Mouse (Mus musculus) left cerebral cortex, adult 2 months (tissue): ENCODE data around the gene Prss23. TPM values are rescaled to one million over a fixed set of nuclear protein-coding genes. Genes with fewer than 3 reads are reported as not detected.

ENCODE experiments used
- DNase-seq, 2 experiments: peaks; one replicate each; pipeline ENCODE4 v3.0.0; 2021 to 2022; ENCODE audit warnings: low spot score in 2 of 2, mixed read lengths in 1 of 2; ENCODE audit errors: extremely low spot score in 1 of 2
- H3K27ac ChIP-seq: fragments of 200-600 bp; 2 replicates; pipeline ENCODE4 v1.8.1; 2022
- H3K4me3 ChIP-seq: fragments of 200-600 bp; 2 replicates; pipeline ENCODE4 v1.8.1; 2022
- CTCF ChIP-seq: fragments of 200-600 bp; IDR thresholded peaks from 2 replicates; pipeline ENCODE4 v1.8.1; 2022; ENCODE audit warnings: antibody characterized with exemption, mild to moderate bottlenecking, moderate library complexity
- intact Hi-C: fragments of 180-260 bp; cut with DNase I; formaldehyde crosslinking; loops from one replicate; pipeline ENCODE4 v1.15.1; 2025
- total RNA-seq, 2 experiments: library from RNA; stranded (reverse); gene quantifications; 2 replicates each; pipeline ENCODE4 v1.2.3; 2021

Gene Prss23
- total RNA-seq, 2 experiments from 2014 or later = 17.4 to 20.6 TPM

DNA sequence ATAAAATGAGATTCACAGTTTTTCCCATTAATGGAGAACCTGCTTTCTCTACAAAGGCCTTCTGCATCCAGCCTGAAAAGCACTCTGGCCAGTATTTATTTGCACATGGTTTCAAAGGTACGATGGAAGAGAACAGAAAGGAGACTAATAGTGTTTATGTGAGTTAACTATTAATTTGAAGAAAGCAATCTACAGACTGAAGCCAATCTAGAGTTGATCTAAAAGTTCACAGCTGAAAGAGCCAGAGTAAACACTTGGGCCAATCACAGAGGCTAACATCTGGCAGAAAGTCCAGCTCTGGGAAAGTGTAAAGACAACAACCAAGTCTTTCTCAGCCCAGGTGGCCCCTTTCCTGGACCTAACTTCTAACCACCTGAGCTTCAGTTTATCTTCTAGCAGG, 27.1 kb upstream of the Prss23 start:
- intact Hi-C loops = no loop called here

DNA sequence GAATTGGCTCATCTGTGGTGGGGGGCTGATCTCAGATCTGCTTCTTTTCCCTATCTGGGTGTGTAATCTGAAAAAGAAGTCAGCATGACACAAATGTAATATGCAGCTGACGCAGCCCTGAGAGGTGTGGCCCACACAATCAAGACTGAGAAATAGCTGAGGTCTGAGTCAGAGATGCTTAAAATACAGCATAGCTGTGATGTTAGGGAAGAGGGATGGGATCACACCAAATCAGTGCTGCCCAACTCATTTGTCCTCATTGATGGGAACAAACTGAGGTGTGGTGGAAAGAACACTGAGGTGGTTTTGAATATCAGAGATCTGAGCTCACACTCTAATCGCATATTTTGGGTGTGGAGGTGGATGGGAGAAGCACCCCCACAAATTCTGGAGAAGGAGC, 14.0 kb upstream of the Prss23 start:
- DNase-seq = no peak
- Histone ChIP-seq H3K27ac (peak overlapping the region; percentile 69), H3K4me3 (no peak overlapping the region)
- no peak for TF ChIP-seq CTCF
- intact Hi-C loops = no loop called here

More for the DNA sequence above, 27.1 kb upstream of the Prss23 start:
- no peak for DNase-seq
- no peak for TF ChIP-seq CTCF
- no peak overlapping the region for H3K27ac ChIP-seq
- H3K4me3 ChIP-seq = no peak overlapping the region

DNA sequence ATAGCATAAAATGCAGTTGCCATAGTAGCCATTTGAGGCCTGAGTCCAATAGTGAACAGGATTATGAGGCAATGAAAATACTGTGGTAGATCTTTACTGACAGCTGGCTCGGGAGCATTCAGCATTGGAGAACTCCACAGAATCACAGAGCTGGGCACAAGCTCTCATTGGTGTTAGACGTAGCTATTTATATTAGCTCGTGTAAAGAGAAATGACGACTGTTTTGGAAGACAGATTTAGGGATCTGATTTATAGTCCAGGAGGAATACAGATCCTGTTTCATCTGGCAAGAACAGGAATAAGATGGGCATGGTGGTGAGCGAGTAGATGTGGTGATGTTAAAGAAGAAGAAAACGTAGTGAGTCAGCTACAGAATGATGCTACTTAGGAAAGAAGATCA, 12.4 kb upstream of the Prss23 start:
- H3K27ac ChIP-seq = peak overlapping the region; percentile 8; the same call in 1 of the 2 replicates
- no peak overlapping the region for H3K4me3 ChIP-seq
- no peak for TF ChIP-seq CTCF
- intact Hi-C loops = no loop called here
- no peak for DNase-seq

DNA sequence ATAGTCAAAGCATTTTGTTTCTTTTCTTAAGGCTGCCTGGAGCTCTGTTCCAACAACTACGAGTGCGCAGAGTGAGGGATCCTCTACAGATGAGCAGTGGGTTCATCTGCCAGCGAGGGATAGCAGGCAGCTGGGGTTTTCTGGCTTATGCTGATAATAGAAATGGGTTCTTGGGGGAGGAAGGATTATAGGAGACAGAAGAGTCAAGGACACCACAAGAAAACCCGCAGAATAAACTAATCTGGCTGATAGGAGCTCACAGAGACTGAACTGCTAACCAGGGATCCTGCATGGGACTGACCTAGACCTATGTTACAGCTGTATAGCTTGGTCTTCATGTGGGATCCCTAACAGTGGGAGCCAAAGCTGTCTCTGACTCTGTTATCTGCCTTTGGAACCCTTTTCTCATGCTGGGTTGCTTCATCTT, 456 bp upstream of the Prss23 start:
- no peak for DNase-seq
- intact Hi-C loops = no loop called here
- TF ChIP-seq CTCF = no peak
- H3K4me3 ChIP-seq = no peak overlapping the region
- H3K27ac ChIP-seq = no peak overlapping the region

DNA sequence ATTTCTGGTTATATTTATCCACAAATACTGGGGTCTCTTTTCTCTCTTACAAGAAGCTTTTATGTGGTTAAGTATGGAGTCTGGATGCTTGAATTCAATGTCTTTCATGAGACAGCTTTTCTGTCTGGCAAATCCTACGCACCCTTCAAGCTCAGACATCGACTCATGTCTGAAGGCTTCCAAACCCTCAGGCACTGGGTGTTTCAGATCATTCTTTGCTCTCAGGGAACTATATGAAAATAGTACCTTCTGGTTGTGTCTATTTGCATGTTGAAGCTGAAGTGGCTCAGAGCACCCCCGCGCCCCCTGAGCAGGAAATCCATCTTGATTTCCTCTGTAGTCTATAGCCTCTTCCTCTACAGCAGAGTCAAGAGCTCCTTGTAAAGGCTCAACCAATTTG, 3.2 kb downstream of the Prss23 start:
- DNase-seq = no peak
- TF ChIP-seq CTCF = no peak
- intact Hi-C loops = no loop called here
- Histone ChIP-seq H3K4me3 (no peak overlapping the region), H3K27ac (no peak overlapping the region)

DNA sequence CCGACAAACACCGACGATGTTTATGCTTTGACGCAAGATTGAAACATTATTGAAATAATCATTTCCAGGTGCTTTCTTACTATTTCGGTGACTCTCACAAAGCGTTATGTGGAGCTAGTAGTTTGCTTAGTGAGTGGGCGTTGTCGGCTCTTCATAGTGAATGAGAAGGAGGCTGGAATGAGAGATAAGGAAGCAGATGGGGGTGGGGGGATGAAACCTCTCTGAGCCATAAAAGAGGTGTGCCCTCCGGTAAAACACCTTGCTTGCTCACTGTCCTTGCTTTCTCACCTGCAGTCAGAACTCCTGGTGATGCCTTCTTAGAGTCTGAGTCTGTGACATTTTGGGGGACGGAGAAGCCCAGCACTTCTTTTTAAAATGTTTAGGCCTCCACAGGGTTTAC, 4.8 kb downstream of the Prss23 start:
- TF ChIP-seq CTCF = no peak
- no peak overlapping the region for H3K27ac ChIP-seq
- intact Hi-C loops = no loop called here

DNA sequence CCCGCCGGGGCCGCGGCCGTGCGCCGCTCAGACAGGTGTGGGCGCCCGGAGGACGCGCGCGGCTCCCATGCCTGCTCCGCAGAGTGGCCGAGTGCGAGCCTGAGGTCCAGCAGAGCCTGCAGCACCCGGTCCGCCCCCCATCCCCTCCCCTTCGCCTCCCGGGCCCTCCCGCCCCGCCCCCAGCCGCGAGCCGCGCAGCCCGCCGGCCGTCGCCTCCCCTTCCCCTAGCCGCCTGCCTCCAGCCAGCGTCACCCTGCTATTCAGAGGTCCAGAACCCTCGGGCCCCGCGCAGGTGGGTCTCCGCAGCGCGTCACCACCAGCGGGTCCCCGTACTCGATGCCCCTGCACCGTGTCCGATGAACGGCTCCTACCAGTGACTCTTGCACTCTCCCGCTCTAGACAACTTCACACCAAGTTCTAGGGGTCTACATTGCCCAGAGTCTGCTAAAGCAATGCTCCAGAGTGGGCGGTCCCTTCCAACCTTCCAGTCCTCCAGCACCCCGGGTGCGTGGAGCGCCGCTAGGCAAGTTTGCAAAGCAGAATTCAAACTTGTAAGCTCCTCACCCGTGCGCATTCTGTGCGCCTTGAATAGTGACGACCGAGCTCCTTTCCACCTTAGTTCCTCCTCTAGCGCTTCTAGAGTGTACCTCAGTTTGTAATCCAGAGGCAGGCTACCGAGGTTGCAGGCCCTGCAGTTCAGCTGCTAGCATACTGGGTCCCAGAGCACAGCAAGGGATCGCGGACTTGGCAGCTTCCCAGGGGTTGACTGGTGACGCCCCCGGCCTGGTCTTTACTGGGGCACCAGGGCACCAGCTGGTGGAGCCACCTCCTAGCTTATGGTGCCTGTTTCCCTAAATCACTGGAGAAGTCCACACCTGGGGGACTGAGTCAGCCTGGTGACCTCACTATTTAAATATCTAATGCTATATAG, 9.3 kb downstream of the Prss23 start:
- TF ChIP-seq CTCF = peak; percentile 30
- Histone ChIP-seq H3K27ac (peak overlapping the region; percentile 56), H3K4me3 (peak overlapping the region; percentile 62)
- intact Hi-C loops = loop anchor here (5.0 kb wide), 1 partner anchor 115 kb away; the partner anchor contains the start of gene Me3
- peak; percentile 37 to 49 for DNase-seq

More for the DNA sequence above, 4.8 kb downstream of the Prss23 start:
- no peak for DNase-seq
- H3K4me3 ChIP-seq = no peak overlapping the region

DNA sequence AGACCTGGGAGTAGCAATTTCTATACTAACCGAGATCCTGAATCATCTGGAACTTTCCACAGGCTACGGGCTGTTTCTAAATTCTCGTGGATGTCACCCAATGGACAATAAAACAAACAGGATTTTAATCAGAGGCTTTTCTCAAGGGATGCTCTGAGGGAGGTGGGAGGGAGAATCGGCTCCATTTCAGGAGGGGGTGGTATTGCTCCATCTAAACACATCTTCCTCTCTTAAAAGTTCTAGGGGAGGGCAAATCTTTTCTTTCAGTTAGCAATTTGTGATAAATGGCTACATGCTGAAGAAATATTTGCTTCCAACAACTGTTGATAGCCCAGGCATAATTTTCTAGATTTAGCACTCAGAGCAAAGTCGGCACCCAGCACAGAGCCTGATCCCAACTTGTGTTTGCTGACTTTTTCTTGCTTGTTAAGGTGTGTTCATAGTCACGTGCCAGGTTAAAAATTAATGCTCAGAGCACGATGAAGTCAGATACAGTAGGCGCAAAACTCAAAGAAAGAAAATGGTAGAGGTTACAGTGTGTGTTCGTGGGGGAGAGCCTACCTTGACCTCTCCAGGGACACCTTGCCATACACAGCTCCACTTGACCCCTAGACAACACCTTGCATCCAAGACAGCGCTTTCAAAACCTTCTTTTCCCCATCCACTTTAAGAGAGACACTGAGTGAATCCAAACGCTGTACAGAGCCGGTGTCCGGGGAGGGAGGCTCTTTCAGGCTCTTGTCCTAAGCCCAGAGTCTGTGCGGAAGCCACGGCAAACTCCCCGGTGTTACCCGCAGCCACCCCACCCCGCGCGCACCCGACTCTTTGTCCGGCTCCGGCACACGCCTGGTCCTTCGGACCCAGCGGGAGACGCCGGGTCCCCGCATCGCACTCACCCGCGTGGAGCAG, 10.2 kb downstream of the Prss23 start:
- peak overlapping the region; percentile 62 for H3K4me3 ChIP-seq
- intact Hi-C loops = loop anchor here (5.0 kb wide), 1 partner anchor 115 kb away; the partner anchor contains the start of gene Me3
- no peak for DNase-seq

DNA sequence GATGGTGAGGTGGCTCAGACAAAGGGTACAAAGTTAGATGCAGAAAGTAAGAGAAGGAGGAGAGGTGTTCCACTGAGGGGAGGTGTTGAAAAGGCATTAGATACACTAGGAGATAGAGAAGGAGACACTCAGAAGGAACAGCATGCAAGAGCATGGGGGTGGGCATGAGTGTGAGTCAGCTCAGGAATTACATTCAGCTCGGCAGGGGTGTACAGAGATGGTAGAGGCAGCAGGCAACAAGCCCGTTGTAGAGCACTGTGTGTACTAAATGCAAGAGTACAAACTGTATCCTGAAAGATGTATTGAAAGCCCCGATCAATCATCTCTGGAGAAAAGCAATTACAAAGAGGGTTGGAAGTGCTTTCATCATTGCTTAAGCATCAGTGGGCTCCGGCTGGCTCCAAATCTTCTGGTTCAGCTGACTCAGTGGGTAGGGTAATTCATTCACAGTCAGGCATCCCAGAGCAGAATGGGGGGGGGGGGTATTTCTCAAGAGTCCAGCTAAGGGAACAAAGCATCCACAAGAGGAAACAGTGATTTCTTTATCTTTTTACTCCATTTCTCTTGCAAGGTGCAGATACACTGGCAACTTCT, 15.0 kb downstream of the Prss23 start:
- DNase-seq = peak in 1 of 2 experiments; percentile 32
- H3K4me3 ChIP-seq = no peak overlapping the region
- no peak for TF ChIP-seq CTCF
- intact Hi-C loops = no loop called here
- H3K27ac ChIP-seq = no peak overlapping the region

More for the DNA sequence above, 10.2 kb downstream of the Prss23 start:
- TF ChIP-seq CTCF = no peak; the same call in 1 of the 2 replicates
- peak overlapping the region; percentile 56; the same call in 1 of the 2 replicates for H3K27ac ChIP-seq

DNA sequence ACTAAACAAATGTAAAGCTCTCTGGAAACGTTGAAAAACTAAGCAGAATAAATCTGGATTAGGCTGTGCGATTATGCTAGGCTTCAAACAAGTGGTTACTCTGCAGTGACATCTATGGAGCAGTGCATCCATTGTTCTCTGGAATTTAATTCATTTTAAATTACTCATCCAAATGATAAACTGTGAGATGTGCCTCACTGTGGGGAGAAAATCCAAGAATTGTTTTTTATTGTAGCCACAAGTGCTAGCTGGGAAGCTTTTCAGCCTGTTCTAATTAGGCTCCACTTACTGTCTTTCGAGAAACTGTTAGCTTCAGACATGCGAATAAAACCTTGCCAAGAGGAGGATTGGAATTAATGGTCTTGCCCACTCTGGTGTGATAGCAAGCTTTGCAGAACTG, 18.3 kb downstream of the Prss23 start:
- TF ChIP-seq CTCF = no peak; the same call in 1 of the 2 replicates
- no peak for DNase-seq
- Histone ChIP-seq H3K27ac (no peak overlapping the region), H3K4me3 (no peak overlapping the region)
- intact Hi-C loops = no loop called here
